Mouse (Mus musculus) c-Kit-positive CD71-positive TER-119-positive erythroid progenitor cells, embryonic 14.5 days (primary cell): ENCODE measurements around the gene Atp8b5.

Experiments
- DNase-seq: peaks from one replicate; pipeline ENCODE4 v3.0.0-alpha.2; 2013; ENCODE audit warnings: low spot score

Atp8b5 gene

DNA sequence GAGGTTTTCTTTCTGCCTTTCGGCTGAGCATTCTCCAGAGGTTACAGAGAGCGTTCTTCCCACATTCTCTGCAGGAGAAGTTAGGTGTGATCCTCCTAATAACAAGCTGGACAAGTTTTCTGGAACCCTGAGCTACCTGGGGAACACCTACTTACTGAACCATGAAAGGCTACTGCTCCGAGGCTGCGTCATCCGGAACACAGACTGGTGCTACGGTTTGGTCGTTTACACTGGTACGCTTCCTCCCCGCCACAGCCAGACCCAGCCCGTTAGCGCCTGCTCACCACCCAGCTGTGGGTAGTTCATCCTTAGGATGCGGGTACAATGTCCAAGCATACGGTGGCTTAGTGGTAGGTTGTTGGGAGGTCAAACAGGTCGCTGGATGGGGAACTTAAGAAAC lies 55.4 kb downstream of the Atp8b5 start:
- no peak for DNase-seq

DNA sequence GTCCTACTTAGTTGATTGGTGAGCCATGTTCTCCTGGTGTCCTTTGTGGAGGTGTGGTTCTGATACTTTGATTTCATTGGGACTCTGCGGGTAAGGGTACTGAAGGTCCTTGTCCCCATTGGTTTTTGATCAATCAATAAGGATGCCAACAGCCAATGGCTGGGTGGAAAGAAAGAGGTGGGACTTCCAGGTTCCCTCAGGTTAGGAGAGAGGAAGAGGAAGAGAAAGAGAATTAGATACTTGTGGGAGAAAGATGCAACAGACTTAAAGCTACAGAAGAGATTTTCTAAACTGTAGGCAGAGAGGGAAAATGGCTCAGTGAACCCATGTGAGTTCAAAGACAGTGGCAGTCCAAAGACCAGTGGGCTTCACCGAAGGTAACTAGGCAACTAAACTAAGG lies 60.2 kb downstream of the Atp8b5 start:
- DNase-seq = no peak

DNA sequence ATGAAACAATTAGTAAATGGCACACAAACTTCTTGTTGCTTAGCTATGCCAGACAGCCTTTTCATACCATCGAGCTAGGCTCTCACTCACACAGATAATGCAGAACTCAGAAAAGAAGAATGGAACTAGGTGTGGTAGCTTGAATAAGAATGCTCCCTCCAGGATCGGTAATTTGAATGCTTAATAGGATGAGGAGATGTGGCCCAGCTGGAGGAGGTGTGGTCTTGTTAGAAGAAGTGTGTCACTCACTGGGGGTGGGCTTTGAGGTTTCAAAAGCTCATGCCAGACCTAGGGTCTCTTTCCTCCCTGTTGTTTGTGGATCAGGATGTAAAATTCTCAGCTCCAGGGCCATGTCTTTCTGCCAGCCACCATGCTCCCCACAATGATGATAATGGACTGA lies 67.8 kb downstream of the Atp8b5 start:
- no peak for DNase-seq

DNA sequence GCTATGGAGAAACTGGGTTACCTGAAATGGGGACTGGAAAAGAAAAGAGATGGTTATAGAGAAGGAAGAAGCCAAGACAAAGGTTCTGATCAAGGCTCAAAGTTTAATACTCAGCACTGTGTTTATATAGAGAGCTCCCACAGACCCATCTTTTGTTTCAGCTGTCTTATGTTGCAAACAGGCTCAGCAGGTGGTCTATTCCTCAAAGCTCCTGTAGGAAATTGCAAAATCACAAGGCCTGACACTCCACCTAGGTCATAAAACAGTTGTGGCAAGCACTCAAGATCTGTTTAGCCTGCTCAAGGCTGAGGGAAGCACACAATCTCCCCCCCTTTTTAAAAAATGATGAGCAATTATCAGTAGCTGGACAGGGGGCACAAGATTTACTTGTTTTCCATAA lies 69.2 kb downstream of the Atp8b5 start:
- DNase-seq = no peak

DNA sequence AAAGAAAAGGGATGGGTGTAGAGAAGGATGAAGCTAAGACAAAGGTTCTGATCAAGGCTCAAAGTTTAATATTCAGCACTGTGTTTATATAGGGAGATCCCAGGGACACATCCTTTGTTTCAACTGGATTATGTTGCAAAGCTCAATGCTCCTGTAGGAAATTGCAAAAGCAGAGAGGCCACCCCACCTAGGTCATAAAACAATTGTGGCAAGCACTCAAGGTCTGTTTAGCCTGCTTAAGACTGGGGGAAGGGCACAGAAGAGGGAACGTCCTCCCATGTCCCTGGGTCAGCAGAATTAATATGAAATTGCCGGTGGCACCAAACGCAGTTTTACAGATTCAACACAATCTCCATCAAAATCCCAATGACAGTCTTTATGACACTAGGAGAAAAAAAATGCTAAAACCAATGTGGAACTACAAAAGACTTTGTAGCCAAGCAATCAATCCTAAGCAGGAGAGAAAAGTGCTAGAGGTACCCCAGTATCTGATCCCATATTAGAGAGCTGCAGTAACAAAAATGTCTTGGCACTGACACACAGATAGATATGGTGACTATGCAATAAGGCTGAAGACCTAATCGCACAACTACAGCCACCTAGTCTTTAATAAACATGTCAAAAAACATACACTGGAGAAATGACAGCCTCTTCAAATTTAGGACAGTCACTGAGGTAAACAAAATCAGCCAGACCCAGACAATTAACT lies 73.3 kb downstream of the Atp8b5 start:
- DNase-seq = no peak

DNA sequence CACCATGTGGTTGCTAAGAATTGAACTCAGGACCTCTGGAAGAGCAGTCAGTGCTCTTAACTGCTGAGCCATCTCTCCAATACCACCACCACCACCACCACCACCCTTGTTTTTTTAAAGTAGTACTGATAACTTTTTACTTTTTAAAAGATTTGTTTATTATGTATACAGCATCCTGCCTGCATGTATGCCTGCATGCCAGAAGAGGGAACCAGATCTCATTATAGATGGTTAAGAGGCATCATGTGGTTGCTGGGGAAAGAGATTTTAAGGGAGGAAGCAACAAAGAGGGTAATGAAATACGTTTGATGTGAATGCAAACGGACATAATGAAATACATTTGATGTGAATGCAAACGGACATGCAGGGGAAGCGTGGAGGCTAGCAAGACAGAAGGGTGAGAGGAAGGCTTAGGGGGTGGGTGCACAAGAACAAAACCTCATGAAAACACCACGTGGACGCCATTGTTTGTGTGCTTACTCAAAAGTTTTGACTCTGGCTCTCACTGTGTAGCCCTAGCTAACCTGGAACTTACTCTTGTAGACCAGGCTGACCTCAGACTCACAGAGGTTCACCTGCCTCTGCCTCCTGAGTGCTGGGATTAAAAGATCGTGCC lies 74.4 kb downstream of the Atp8b5 start:
- no peak for DNase-seq

DNA sequence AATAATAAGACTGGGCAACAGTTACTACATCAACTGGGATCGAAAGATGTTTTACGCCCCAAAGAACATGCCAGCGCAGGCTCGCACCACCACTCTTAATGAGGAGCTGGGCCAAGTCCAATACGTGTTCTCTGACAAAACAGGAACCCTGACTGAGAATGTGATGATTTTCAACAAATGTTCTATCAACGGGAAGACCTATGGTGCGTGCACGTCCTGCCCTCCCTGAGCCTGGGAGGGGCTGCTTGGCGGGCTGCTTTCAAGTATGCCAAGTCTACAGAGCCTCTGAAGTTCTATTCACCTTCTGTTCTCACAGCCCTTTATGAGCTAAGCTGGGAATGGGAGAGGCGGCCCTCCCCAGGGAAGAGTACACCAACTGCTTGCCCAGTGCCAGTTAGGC lies 75.5 kb downstream of the Atp8b5 start:
- DNase-seq = no peak

DNA sequence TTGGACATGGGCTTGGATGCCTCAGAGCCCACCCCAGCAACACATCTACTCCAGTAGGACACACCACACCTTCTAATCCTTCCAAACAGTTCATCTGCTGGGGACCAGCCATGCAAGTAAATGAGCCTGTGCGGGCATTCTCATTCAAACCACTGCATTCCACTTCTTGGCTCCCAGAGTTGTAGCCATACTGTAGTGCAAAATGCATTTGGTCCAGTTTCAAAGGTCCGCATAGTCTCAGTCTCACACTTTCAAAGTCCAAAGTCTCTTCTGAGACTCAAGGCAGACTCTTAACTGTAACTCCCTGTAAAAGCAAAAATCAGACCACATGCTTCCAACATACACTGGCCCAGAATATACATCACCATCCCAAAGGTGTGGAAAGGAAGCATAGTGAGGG lies 78.0 kb downstream of the Atp8b5 start:
- no peak for DNase-seq

DNA sequence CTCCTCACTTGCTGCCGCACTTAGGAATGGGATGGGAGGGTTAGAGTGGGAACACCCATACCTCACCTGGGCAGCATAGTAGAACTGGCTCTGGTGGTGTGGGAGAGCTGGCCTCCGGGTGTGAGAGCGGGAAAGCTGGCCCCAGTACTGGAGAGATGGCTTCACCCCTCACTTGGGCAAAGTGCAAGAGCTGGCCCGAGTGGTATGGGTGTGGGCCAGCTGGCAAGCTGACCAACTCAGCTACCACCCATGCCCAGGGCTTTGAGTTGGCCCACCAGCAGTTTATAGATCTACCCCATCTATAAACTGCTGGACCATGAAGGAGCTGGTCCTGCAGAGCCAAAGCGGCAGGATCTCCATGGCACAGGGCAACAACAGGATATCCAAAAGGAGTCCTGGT lies 82.2 kb downstream of the Atp8b5 start:
- DNase-seq = no peak

DNA sequence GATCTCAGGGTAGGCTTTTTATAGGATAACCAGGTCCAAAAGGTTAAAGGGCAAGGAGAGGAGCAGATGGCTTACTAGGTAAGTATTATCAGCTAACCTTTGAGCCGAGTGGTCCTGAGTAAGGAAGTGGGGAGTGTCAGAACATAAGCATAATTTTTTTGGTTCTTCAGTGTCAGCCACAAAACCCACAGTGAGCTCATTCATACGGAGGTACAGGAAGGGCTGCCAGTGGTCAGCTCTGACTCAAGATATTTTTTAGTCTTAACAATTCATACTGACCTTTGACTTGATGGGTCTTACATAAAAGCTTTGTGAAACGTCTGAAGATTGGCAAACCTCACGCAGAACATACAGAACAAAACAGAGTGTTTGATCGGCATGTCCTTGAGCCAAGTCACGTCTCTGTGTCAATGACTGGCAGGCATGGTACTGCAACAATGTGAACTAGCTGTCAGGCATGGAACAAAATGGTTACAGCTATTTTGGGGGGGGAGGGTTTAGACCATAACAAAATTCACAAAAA lies 83.1 kb downstream of the Atp8b5 start:
- DNase-seq = no peak

DNA sequence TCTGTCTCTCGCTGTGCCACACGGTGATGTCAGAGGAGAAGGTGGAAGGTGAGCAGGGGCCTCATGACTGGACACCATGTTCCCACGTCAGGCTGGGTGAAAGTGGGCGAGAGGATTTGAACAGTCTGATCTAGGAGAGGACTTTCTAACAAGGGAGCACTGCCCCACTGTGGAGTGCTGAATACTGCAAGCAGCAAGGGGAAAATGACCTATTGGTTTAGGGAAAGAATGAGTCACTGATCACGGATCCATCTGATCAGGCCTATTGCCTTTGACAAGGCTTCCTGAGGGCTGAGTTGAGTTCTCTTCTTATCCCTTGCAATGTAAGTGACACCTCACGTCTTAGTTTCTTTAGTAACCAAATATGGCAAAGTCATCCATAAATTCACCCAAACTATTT lies 86.7 kb downstream of the Atp8b5 start:
- DNase-seq = no peak

DNA sequence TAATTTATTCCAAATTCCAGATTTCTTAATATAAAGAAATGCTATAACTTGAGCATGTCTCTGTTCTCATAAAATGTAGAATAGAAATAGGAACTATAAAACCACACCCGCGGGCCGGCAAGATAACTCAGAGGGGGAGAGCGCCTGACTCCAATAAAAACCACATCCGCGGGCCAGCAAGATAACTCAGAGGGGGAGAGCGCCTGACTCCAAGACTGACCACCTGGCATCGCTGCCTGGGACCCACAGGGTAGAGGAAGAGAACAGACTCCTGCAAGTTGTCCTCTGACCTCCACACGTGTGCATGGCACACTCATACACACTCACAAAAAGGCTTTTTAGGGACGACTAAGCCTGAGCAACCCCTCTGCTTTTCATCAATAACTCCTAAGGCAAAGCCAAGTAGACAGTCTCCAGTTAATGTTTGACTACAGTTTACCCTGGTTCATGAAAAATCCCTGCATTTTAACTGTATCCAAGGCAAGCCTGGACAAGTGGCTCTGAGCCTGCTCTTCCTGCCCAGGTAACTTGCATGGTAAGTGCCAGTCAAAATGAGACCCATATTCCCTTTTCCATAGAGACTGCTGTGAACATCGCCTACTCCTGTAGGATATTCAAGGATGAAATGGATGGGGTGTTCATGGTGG lies 98.1 kb downstream of the Atp8b5 start:
- no peak for DNase-seq

DNA sequence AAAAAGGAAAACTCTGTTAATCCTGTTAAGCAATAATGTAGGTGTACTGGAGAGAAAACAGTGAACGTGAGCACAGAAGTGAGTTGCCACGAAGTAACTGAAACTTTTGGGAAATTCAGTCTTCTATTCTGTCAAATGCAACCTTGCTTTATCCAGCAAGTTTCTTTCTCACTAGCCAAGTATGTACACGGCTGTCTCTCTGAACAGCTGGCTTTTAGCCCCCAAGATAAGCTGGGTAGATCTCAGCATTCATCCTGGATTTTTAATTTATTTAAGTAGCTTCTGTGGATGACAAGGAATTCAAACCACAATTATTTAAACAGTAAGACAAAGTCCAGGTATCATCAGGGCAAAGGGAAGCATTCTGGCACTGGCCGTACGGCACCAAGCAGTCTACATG lies 100.3 kb downstream of the Atp8b5 start:
- DNase-seq = no peak

DNA sequence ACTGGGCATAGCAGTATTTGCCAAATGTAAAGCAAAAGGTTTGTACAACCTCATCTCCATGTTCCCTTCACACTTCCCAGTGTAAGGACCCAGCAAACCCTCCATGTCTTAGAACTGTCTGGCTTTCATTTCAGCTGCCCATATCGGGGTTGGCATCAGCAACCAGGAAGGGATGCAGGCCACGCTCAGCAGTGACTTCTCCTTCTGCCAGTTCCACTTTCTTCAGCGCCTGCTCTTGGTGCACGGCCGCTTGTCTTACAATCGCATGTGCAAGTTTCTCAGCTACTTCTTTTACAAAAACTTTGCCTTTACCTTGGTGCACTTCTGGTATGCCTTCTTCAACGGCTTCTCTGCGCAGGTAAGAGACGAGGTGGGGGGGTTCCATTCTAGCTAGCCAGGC lies 100.8 kb downstream of the Atp8b5 start:
- no peak for DNase-seq

DNA sequence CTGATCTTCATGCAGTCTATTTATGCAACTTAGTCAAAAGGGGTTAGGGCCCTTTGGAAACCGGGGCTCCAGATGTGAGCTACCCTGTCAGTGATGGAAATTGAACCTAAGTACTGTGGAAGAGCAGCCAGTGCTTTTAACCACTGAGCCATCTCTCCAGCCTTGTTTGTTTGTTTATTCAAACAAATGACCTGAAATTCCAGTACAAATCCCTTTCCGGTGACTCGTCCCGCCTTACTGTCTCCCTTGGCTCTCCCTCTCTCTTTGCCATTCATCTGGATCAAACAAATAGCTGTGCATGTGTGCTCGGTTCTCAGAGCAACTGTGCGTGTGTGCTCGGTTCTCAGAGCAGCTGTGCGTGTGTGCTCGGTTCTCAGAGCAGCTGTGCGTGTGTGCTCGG lies 104.4 kb downstream of the Atp8b5 start:
- no peak for DNase-seq

DNA sequence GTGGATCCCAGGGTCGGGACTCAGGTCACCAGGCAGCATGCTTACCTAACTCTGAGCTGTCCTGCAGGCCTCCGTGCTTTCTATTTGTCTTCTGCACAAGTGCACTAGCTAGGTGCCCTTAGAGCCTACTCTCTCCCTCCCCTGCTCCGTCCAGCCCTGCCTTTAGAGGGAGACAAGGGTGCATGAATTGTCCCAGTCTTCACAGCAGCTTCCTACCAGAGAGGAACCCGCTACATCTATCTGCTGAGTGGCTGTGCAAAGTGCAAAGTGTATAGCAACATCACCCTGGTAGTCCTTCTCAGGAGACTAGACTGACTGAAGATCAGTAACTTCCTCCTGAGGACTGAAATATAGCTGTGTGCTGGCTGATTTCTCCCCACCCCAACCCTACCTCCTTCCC lies 105.2 kb downstream of the Atp8b5 start:
- no peak for DNase-seq

DNA sequence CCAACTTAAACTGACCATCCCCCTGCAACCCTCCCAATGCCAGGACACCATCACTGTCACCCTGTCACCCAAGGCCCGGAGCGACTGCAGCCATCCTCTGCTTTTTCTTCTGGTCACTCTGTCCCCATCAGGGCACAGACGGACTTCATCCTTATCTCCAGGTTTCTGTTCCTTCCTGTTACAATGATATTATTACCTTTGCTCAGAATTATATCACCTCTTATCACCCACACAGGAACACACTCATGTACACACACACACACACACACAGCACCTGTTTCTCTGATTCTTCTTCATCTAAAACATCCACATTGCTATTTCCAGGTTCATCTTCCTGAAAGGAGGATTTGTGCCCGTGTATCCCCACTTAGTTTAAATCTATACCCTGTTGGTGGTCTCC lies 107.3 kb downstream of the Atp8b5 start:
- no peak for DNase-seq

DNA sequence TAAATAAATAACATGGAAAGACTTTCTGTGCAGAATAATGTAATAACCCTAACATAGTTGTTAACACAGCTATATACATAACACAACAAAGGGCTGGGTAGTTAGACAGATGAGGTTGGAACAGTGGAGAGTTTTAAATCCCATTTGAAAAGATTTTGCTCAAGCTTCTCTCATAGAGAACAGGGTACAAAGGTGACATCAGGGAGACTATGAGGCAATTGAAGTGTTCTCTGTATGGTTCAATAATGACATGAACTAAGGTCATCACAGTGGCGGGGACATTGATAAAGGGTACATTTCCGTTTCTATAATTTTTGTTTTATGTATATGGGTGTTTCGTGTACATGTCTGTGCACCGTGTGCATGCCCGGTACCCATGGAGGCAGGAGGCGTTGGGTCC lies 112.6 kb downstream of the Atp8b5 start:
- DNase-seq = no peak

DNA sequence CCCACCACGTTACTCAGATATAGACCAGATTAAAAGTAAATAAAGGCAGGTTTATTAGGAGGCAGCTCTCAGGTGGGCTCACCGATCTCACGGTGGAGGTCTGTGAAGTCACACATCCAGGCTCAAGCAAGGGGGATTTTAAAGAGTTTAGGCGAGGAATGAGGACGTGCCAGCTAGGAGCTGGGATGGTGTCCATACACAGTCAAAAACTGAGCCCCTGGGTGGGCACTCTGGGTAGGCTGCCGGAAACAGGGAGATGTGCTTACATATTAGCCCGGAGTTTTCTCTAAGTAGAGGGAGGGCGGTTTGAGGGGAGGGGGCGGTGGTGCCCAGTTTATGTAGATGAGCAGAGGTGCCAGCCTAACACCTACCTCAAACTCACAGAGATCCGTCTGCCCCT lies 114.0 kb downstream of the Atp8b5 start:
- DNase-seq = no peak

DNA sequence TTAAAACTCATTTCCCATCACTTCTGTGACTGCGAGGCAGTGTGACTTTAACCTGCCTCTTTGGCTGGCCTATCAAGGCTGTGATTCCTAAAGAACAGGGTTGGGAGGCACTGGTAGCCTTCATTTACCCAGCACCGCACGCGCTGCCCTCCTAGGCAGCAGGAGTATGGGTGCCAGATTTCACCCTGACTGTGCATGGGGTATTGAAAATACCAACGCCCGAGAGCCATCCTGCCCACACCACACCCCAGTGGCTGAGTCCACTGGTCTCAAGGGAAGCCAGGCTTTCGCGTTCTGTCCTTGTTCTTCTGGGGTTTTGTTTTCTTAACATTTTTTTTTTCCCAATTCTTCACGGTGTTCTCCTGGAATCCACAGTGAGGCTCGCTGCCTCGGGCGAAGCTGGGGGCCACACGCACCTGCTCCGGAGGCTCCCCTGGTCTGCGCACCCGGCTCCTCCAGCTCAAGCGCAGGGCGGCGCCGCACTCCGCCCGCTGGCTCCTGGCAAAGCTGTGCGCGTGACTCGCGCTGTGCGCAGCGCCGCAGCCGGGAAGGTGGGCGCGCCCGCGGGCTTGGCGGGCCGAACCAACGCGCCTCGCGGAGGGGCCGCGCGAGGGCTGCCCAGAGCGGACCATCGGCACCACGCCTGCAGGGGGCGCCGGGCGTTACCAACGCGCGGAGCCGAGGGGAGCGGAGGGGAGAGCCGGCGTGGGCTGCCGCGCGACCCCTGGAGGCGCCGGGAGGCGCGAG lies 114.6 kb downstream of the Atp8b5 start, which contains the start of gene Rusc2:
Gene Rusc2, plus strand, starts transcription at position 572 of the 747 bp plus-strand sequence.
- no peak for DNase-seq

DNA sequence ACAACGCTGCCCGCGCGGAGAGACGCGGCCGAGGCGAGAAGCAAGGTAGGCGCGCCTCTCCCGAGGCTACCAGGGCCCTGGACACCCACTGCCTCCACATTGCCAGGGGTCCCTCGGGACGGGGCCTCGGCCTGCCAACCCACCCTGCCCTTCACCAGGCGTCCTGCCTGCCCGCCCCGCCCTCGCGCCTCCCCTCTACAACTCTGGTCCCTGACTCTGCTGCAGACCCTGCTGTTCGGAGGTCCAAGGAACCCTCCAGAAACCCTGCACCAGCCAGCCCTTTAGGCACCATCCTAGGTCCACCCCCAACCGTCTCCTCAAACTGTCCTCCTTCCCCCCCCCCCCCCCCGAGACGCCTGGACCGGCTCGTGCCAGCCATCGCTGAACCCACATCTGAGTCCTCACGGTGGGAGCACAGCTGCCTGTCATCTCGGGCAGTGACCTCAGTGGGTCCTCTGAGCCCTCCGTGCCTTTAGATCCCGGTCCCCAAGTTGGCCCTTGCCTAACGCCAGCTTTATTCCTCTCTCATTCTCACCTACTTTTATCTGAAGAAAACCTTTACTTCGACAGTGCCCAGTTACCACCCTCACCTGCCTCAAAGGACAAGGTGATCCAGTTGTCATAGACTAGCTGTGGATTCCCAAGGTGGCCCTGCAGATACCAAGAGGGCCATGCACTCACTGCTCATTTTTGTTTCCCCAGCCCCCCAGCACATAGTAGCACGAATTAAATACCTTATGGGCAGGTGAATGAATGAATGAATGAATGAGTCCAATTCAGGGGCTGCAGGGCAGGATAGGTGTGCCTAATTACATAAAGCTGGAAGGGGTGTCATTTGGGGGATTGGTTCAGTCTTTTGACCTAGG lies 115.4 kb downstream of the Atp8b5 start:
- no peak for DNase-seq
